Mouse (Mus musculus) adrenal gland, adult (tissue): Measurements from ENCODE around the gene Tardbp.
A peak's percentile ranks its signal among the peaks of the same experiment; 100 is the strongest.

ENCODE experiments used
- DNase-seq, 2 experiments: peaks; one replicate each; pipeline ENCODE4 v3.0.0; 2022 to 2023; ENCODE audit warnings: low spot score in 1 of 2; ENCODE audit not compliant: inconsistent age in 2 of 2

Gene Tardbp

GRCm38 (mm10) chr4:148639455-148639854, 12.6 kb upstream of the Tardbp start:
- DNase-seq = no peak

DNA sequence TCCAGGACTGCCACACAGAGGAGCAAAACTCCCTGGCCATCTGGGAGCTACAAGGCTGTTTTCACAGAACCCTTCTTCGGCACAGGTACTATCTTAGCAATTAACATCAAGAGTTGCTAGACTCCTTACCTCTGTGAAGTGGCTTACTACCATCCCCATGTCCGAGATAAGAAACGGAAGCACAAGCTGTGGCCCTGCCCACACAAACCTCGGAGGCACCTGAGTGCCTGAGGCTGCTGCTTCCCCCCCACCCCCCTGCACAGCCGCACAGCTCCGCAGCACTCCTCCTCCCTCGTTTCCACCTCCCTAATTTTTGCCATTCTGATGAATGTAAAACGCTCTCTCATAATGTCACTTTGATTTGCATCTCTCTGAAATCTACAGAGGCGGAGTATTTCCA, 11.5 kb upstream of the Tardbp start:
- no peak for DNase-seq

- no peak for DNase-seq
Observed at GRCm38 (mm10) chr4:148635309-148635708, 8.5 kb upstream of the Tardbp start.

GRCm38 (mm10) chr4:148633395-148634061, 6.7 kb upstream of the Tardbp start:
- DNase-seq = peak in 1 of 2 experiments; percentile 79

GRCm38 (mm10) chr4:148632013-148632692, 5.3 kb upstream of the Tardbp start:
- no peak for DNase-seq

DNA sequence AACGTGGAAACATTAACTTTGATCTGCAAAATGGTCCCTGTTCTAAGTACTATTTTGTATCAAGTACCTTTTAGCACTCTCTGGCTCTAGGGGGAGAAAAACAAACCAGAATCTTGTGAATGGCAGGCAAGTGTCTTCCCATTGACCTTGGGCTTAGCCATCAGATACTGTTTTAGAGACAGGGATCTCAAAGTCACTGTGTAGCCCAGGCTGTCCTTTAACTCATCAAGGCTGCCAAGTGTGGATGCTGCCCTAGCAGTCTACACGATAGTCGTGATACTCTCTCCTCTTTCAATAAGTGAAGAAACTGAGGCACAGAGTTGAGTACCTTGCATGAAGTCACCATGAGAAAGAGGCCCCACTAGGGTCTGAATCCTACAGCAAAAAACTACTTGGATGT, 427 bp upstream of the Tardbp start:
- DNase-seq = no peak

DNA sequence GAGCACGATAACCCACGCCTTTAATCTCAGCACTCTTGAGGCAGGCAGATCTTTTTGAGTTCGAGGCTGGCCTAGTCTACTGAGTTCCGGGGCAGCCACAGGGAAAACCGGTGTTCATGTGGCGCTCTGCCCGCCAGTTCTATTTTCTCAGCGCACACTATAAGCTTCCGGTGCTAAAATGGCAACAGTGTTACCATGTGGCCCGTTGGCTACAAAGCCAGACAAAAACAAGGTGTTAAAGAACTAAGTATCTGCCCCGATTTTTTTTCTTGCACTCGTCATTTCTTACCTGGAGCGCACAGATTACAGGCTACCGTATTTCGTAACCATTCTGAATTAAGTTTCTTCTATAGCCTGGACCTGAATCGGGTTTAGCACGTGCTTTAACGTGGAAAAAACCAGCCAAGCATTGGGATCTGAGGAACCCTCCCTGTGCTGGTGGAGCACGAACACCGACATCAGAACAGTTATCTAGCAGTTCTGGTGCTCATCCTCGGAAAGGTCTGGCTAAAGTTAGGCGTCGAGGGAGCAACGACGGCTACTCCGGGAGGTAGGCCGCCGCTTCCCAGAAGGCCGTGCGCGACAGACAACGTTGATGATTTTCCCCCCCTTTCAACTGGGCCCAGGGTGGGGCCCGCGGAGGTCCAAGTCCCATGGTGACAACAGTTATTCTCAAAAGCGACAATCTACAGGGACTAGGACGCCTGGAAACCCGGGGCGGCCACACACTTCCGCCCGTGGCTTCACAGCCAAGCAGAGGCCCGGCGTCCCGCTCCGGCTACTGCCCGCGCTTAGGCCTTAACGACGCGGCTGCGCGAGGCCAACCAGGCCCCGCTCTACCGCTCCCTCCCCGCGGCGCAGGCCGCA, 830 bp downstream of the Tardbp start:
- DNase-seq = peak in 1 of 2 experiments; percentile 43

DNA sequence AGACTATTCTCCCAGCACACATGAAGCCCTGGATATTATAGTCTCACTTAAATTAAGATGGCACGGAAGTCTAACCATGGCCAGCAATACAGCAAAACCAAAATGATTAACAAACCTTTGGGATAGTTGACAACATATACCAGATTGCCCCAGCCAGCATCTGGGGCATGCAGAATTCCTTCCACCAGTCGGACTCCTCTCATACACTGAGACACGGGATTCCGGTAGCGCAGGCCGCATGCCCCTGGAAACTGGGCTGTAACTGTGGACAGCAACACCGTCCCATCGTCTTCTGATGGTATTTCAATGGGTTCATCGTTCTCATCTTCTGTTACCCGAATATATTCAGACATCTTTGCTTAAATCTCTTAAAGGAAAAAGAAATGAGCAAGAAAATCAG, 1.8 kb downstream of the Tardbp start:
- DNase-seq = no peak

GRCm38 (mm10) chr4:148623609-148624008, 3.2 kb downstream of the Tardbp start:
- no peak for DNase-seq

- no peak for DNase-seq
Observed at GRCm38 (mm10) chr4:148622485-148622884, 4.3 kb downstream of the Tardbp start.

DNA sequence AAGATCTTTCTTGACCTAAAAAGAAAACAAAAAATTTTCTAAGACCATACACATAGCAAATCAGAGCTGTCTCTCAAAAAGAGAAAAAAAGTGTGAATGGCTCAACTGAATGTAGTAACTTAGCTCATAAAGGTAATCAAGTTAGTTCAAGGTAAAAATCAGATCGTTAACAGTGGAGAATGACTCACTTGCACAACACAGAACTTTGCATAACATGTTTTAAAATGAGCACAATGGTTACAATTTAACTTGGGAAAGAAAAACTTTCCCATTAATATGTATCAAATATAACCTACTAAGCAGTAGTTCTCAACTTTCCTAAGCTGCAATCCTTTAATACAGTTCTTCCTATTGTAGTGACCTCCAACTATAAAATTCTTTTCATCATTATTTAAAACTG, 6.1 kb downstream of the Tardbp start:
- no peak for DNase-seq

DNA sequence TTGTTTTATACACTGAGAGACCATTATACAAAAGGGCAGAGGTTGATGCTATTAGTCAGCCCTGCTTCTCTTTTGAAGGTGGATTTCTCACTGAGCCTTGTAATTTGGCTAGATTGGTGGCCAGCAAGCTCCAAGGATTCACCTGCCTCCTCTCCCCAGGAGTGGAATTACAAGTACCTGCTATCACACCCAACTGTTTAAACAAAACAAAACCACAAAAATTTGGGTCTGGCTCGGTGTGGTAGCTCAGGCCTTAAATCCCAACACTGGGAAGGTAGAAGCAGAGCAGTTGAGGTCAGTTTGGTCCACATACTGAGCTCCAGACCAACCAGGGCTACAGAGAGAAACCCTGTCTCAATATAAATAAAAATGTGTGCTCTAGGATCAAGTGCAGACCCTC, 7.0 kb downstream of the Tardbp start:
- DNase-seq = no peak

DNA sequence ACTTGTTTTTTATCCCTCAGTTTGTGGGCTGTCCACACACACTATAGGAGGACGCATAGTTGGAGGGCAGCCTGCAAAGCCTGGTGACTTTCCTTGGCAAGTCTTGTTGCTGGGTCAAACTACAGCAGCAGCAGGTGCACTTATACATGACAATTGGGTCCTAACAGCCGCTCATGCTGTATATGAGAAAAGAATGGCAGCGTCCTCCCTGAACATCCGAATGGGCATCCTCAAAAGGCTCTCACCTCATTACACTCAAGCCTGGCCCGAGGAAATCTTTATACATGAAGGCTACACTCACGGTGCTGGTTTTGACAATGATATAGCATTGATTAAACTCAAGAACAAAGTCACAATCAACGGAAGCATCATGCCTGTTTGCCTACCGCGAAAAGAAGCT, 13.1 kb downstream of the Tardbp start:
- DNase-seq = no peak

DNA sequence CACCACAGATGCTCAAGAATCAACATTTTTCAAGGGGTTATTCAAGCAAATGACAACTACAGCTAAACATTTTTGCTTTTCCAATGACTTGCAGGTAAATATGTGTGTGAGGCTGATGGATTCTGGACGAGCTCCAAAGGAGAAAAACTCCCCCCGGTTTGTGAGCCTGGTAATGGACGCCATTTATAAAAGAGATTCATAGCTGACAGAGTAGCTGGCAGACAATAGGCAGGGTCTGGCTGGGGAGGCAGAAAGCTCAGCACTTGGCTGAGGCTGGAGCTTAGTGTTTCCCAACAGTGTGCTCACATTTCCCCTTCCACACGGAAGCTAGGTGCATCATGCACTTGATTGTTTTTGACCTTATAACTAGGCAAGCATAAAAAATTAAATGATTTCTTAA, 14.3 kb downstream of the Tardbp start:
- no peak for DNase-seq

DNA sequence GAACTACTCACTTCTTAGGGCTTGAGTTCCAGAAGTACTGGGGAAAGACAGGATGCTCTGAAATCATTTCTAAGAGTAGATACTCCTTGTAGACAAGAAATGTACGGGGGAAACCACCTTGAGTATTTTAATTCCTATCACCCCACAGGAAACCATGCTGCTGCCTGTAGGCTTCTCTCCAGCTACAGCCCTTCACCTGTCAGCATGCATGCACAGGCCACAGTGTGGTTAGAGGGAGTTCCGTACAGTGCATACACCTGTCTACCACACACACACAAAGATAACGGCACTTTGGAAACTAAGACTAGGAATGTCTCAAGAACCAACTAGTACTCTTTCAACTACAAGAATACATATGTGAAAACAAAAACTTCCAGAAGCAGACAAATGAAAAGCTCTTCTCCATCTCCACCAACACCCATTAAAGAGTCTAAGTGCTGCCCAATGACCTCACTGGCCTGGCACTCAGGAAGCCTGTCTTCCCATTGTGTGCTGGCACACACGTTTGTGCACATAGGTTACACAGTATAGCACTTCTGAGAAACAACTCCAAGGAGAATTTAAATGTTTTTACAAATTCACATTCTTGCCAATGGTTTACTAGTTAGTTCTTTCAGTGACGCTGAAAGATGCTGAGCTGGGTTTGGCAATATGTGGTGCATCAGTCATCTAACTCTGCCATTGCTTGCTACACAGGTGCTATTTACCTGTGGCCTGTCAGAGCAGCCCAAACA, 16.0 kb downstream of the Tardbp start:
- DNase-seq = no peak

DNA sequence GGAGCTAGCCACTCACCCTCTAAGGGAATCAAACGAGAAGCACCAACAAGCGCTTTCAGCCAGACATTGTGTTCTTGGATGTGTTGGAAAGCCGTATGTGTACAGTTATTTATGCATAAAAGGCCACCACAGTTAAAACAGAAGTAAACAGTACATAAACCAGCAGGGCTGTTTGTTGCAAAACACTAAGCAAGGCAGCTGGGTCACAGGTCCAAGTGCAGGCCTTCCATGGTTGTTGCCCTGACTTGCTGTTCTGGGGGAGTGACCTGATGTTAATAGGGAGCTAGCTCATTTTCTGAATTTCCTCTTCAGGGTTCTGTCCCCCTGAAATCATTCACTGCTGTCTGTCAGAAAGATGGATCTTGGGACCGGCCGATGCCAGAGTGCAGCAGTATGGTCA, 17.0 kb downstream of the Tardbp start:
- DNase-seq = no peak

DNA sequence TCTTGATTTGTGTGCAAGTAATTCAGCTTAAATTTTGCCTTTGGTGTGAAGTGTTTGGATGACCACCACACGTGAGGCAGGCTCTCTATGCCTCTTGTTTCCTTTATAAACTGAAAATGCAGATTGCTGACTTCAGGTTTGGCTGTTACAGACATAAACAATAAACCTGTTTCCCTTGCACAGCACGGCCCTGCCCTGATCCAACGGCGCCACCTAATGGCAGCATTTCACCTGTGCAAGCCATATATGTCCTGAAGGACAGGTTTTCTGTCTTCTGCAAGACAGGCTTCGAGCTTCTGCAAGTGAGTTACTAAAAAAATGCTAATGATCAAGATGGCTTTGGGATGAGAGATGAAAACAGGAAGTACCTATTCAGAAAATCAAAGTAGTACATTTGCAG, 19.1 kb downstream of the Tardbp start:
- peak; percentile 73 to 92 for DNase-seq

- peak; percentile 65 to 87 for DNase-seq
Observed at GRCm38 (mm10) chr4:148604541-148605165, 22.2 kb downstream of the Tardbp start.

DNA sequence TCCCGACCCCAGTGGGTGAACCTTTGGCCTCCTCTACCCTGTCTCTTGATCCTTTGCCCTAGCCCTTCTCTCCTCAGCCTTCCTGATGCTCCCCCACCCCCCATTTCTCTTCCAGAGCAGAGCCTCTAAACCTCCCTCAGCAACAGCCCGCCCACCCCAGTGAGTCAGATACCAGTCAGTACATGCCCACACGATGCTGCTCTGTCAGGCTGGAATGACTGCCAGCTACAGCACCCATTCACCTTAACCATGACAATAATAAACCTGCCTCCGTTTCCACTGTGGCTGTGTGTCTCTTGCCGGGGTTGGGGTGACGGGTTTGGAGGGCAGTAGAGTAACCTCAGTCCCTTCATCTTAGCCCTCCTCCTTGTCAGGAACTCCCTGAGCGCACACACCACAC, 22.7 kb downstream of the Tardbp start:
- peak in 1 of 2 experiments; percentile 57 for DNase-seq

DNA sequence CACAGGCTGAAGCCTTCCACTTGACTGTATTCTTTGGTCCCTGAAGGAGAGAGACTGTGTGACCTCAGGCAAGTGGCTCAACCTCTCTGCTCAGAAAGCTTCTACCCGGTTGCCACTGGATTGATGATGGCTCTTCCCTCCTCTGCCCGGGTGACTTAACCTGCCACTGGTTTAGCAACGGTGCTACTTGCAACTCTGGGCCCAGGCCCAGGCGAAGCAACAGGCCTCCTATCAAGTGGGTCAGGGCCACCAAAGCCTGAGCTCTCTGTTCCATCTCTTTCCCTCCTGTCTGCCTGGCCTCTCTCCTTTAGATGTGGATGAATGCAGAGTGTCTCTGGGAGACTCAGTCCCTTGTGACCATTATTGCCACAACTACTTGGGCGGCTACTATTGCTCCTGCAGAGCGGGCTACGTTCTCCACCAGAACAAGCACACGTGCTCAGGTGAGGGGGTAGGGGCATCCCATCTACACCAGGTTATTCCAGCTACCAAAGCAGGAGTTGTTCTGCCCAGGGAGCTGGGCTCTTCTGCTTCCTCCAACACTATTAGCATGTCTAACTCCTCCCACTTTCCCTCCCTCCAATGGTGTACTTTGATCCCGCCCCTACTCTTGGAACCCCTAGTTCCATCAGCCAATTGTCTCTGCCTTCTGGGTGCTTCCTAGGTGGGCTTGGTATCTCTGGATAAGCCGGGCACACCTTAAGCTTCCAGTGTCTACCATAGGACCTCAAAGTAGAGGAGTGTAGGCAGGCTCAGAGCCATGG, 23.3 kb downstream of the Tardbp start:
- DNase-seq = peak in 1 of 2 experiments; percentile 77
